Mouse (Mus musculus) spleen, adult 2 months (tissue): Measurements from ENCODE around the gene Fam69b.

ENCODE experiments used
- CTCF ChIP-seq: fragments of 200-500 bp; IDR thresholded peaks from 2 replicates; pipeline ENCODE4 v1.5.1; 2011; ENCODE audit warnings: mild to moderate bottlenecking, inconsistent platforms; ENCODE audit not compliant: insufficient read depth, insufficient read length, insufficient replicate concordance; ENCODE audit errors: extremely low read depth
- POLR2A ChIP-seq: fragments of 200-500 bp; IDR thresholded peaks from 2 replicates; pipeline ENCODE4 v1.6.1; 2011; ENCODE audit warnings: low read depth, low read length, inconsistent platforms

GRCm38 (mm10) chr2:26582203-26582602 lies 46.1 kb upstream of the Fam69b start:
- TF ChIP-seq POLR2A (no peak), CTCF (no peak)
